Mouse (Mus musculus) T-cell, adult 2 months (primary cell): Measurements from ENCODE around the gene Rps16.

Experiments used
- DNase-seq: peaks from one replicate; pipeline ENCODE4 v3.0.0; 2022; ENCODE audit warnings: low spot score

Gene Rps16

GRCm38 (mm10) chr7:28390331-28390730 lies 39.9 kb downstream of the Rps16 start:
- no peak for DNase-seq

- DNase-seq = peak; percentile 97
These were observed 42.2 kb downstream of the Rps16 start, which contains the start of the genes Med29 and Paf1 for GRCm38 (mm10) chr7:28392429-28393271. Gene Med29, minus strand, starts transcription at chr7:28392708. Gene Paf1, plus strand, starts transcription at chr7:28392951.

- DNase-seq = no peak
These were observed 43.0 kb downstream of the Rps16 start for GRCm38 (mm10) chr7:28393272-28393951.

GRCm38 (mm10) chr7:28395425-28395824 lies 45.0 kb downstream of the Rps16 start:
- no peak for DNase-seq

GRCm38 (mm10) chr7:28398000-28398399 lies 47.5 kb downstream of the Rps16 start:
- DNase-seq = no peak

GRCm38 (mm10) chr7:28398696-28399340 lies 48.4 kb downstream of the Rps16 start:
- no peak for DNase-seq

GRCm38 (mm10) chr7:28401030-28401429 lies 50.6 kb downstream of the Rps16 start:
- no peak for DNase-seq

GRCm38 (mm10) chr7:28401942-28402341 lies 51.5 kb downstream of the Rps16 start:
- DNase-seq = no peak
